Mouse (Mus musculus) stomach, postnatal 0 days (tissue): ENCODE measurements around the gene Elmo1.

Experiments
- CTCF ChIP-seq: IDR thresholded peaks from 2 replicates; pipeline ENCODE4 v1.5.1; 2016; ENCODE audit warnings: antibody characterized with exemption, low read depth, mild to moderate bottlenecking, moderate library complexity
- EP300 ChIP-seq: optimal IDR thresholded peaks from 2 replicates; pipeline ENCODE3; 2016; ENCODE audit warnings: antibody characterized with exemption

DNA sequence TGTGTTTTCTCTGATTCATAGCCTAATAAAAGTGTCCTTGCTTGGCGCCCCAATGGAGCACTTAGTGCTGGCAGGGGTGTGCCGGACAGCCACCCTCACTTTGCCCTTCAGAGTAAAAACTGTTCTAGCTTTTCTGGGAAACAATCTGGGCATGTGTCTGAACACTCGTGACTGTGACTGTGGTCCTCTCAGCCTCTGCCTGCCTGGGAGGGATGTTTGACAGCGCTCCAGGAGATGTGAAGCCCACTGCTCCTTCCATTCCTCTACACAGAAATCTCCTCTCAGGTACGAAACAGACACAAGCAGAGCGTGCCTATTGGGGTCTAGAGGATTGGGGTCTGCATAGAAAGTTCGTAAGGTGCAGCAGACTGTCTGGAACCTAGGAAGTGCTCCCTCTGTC lies 28.5 kb downstream of the Elmo1 start:
- no peak for TF ChIP-seq EP300
- TF ChIP-seq CTCF: no peak
